Mouse (Mus musculus): ENCODE data around the gene Bcam.

The Bcam gene

GRCm38 (mm10) chr7:19718297-19718952 lies 52.4 kb downstream of the Bcam start:
- DNase-seq = no peak

- DNase-seq = no peak
These were observed 53.5 kb downstream of the Bcam start for GRCm38 (mm10) chr7:19717346-19717745.

- no peak for DNase-seq
These were observed 54.0 kb downstream of the Bcam start for GRCm38 (mm10) chr7:19716822-19717221.

GRCm38 (mm10) chr7:19716055-19716682 lies 54.6 kb downstream of the Bcam start:
- no peak for DNase-seq

GRCm38 (mm10) chr7:19715239-19716054 lies 55.4 kb downstream of the Bcam start, which contains the start of gene Tomm40:
Gene Tomm40 (minus strand): TSS chr7:19715438.
- DNase-seq = peak; percentile 98

GRCm38 (mm10) chr7:19714836-19715235 lies 56.0 kb downstream of the Bcam start:
- no peak for DNase-seq

- DNase-seq = no peak
These were observed 57.2 kb downstream of the Bcam start for GRCm38 (mm10) chr7:19713598-19713997.

GRCm38 (mm10) chr7:19713196-19713595 lies 57.6 kb downstream of the Bcam start:
- DNase-seq = no peak

- no peak for DNase-seq
These were observed 58.4 kb downstream of the Bcam start for GRCm38 (mm10) chr7:19712414-19712813.

- no peak for DNase-seq
These were observed 60.2 kb downstream of the Bcam start for GRCm38 (mm10) chr7:19710650-19711049.
